Mouse (Mus musculus) thymus, adult 2 months (tissue): Measurements from ENCODE around the gene Ppat. TPM values are rescaled to one million over a fixed set of nuclear protein-coding genes. Genes with fewer than 3 reads are reported as not detected.
"Not testable (repeated sequence)": the region's sequence is repeated elsewhere in the genome, so short reads cannot be mapped to it uniquely, and the experiment has no call there.

Source experiments
- DNase-seq: peaks from one replicate; pipeline ENCODE4 v3.0.0; 2021
- H3K27ac ChIP-seq: fragments of 200-500 bp; 2 replicates; pipeline ENCODE4 v1.5.1; 2012; ENCODE audit warnings: low read length, control low read depth; ENCODE audit not compliant: control insufficient read depth, insufficient read depth
- H3K27me3 ChIP-seq: fragments of 200-500 bp; 2 replicates; pipeline ENCODE4 v1.6.1; 2012; ENCODE audit warnings: mild to moderate bottlenecking, low read length, moderate library complexity, mixed read lengths; ENCODE audit not compliant: control insufficient read depth, insufficient read depth
- H3K36me3 ChIP-seq: fragments of 200-500 bp; 2 replicates; pipeline ENCODE4 v1.6.1; 2012; ENCODE audit warnings: mild to moderate bottlenecking, low read length, moderate library complexity; ENCODE audit not compliant: control insufficient read depth, insufficient read depth
- H3K4me1 ChIP-seq: fragments of 200-500 bp; replicated peaks from 2 replicates; pipeline ENCODE4 v1.6.1; 2012; ENCODE audit warnings: low read length; ENCODE audit not compliant: control insufficient read depth, insufficient read depth
- H3K4me3 ChIP-seq: fragments of 200-500 bp; 2 replicates; pipeline ENCODE4 v1.5.1; 2012; ENCODE audit warnings: mild to moderate bottlenecking, low read length, control low read depth, moderate library complexity; ENCODE audit not compliant: control insufficient read depth, insufficient read depth
- CTCF ChIP-seq: fragments of 200-500 bp; IDR thresholded peaks from 2 replicates; pipeline ENCODE4 v1.5.1; 2012; ENCODE audit warnings: mild to moderate bottlenecking, control low read depth, low read length, moderate library complexity, borderline replicate concordance; ENCODE audit not compliant: control insufficient read depth, poor library complexity, insufficient read depth; ENCODE audit errors: extremely low read depth
- POLR2A ChIP-seq: fragments of 200-500 bp; IDR thresholded peaks from 2 replicates; pipeline ENCODE4 v1.6.1; 2012; ENCODE audit warnings: mild to moderate bottlenecking, low read length, control low read depth, moderate library complexity; ENCODE audit not compliant: control insufficient read depth, poor library complexity, insufficient read depth; ENCODE audit errors: extremely low read depth
- WGBS: fragments of 180-500 bp; shearing (Covaris S2); methylation state at CpG from one replicate; pipeline ENCODE4 v1.1.7; 2018; 5-methylcytosine and 5-hydroxymethylcytosine counted together
- polyA plus RNA-seq: library from polyadenylated mRNA; depleted of rRNA; stranded (reverse); fragments of >200 nt; gene quantifications from 2 replicates; pipeline ENCODE4 v1.2.3, GENCODE M21; 2012

Ppat gene
- polyA plus RNA-seq, 1 experiment, result 11.1 TPM

- H3K36me3 ChIP-seq, result peaks cover 25% of the 10 kb centered on the region
- no peaks in the 10 kb centered on the region for H3K27me3 ChIP-seq
- no peak for DNase-seq
- no peak for TF ChIP-seq CTCF
- TF ChIP-seq POLR2A, result no peak
- WGBS, result 94% methylated on average over 13 of the region's 13 CpGs
- H3K27ac ChIP-seq, result no peak overlapping the region
- no peak overlapping the region for H3K4me3 ChIP-seq
- no peaks in the 10 kb centered on the region for H3K4me1 ChIP-seq
Observed at GRCm38 (mm10) chr5:76923428-76923827, 27.9 kb downstream of the Ppat start.

DNA sequence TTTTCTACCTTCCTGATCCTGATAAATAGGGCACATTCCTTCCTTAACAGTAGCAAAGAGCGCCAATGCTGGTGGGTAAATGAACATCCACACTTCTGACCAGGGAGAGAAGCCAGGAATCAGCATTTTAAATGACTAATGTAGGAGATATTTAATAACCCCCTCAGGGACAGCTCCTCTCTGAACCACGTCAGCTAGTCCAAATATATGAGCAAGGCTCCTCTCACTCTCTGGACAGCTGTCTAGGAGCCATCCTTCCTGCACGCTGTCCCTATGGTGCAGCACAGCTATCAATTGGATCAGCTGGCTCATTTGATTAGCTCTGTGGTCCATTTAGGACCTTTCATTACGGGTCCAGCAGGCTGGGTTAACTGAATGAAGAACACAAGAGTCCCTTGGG lies 28.5 kb downstream of the Ppat start:
- no peaks in the 10 kb centered on the region for H3K4me1 ChIP-seq
- 97% methylated on average over 4 of the region's 4 CpGs for WGBS
- H3K36me3 ChIP-seq, result peaks cover 31% of the 10 kb centered on the region
- H3K27ac ChIP-seq, result no peak overlapping the region
- TF ChIP-seq CTCF (no peak), POLR2A (no peak)
- H3K4me3 ChIP-seq, result no peak overlapping the region
- no peak for DNase-seq
- H3K27me3 ChIP-seq, result no peaks in the 10 kb centered on the region

DNA sequence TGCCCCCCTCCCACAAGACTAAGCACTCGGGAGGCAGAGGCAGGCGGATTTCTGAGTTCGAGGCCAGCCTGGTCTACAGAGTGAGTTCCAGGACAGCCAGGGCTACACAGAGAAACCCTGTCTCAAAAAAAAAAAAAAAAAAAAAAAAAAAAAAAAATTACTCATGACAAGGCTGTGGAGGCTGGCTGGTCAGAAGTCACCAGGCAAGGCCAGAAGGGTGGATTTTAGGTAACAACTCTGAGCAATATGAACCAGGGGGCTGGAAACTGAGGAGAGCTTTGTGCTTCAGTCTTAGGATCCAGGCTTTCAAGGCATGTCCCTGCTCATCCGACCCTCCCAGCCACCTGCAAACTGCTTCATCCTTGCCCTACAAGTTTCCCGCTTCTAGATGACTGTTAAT lies 38.9 kb downstream of the Ppat start:
- WGBS, result 97% methylated on average over 5 of the region's 5 CpGs

DNA sequence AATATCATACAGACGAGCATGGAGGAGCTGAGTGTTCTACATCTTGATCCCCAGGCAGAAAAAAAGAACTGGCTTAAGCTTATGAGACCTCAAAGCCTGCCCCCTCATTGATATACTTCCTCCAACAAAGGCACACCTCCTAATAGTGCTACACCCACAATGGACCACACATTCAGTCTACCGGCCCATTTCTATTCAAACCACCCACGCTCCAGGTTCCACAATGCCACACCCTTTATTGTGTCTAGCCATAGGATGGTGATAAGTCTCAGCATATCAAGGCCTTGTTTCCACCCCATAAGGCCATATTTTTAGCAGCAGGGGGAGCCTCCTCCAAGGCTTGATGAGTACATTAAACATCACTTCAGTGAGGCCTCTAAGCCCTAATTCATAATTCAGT lies 40.6 kb downstream of the Ppat start:
- peaks cover 13% of the 10 kb centered on the region; the same call in 1 of the 2 replicates for H3K36me3 ChIP-seq
- no peaks in the 10 kb centered on the region for H3K27me3 ChIP-seq
- H3K27ac ChIP-seq, result no peak overlapping the region
- WGBS, result 95% methylated on average over 3 of the region's 3 CpGs
- 0 out of 2 replicates have a peak, but pooled peaks cover 2% of the 10 kb centered on the region for H3K4me1 ChIP-seq
- TF ChIP-seq POLR2A (no peak), CTCF (no peak)
- no peak for DNase-seq
- no peak overlapping the region for H3K4me3 ChIP-seq

More for the DNA sequence above, 38.9 kb downstream of the Ppat start:
- not testable (repeated sequence) for H3K4me3 ChIP-seq, H3K27me3 ChIP-seq, H3K4me1 ChIP-seq, DNase-seq, H3K27ac ChIP-seq
- H3K36me3 ChIP-seq, result peaks cover 15% of the 10 kb centered on the region; the same call in 1 of the 2 replicates

DNA sequence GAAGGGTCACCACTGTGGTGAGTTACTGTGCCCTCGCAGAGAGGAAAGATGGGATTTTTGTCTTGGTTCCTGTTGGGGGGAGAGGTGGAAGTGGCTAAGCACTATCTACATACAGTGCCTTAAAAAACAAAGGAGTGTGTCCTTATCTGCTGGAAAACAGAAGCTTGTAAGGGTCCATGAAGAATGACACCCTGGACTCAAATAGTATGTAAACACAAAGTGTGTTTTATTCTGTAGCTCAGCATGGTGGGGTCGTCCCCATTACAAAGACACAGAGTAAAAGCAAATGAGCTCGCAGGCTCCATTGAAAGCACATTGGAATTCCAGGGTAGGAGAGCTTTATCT lies 45.3 kb downstream of the Ppat start:
- no peak overlapping the region for H3K4me3 ChIP-seq
- WGBS, result 55% methylated on average over 3 of the region's 3 CpGs
- TF ChIP-seq POLR2A (no peak), CTCF (no peak)
- no peak overlapping the region for H3K27ac ChIP-seq
- no peak for DNase-seq
- H3K27me3 ChIP-seq, result no peaks in the 10 kb centered on the region
- H3K36me3 ChIP-seq, result no peaks in the 10 kb centered on the region
- H3K4me1 ChIP-seq, result 0 out of 2 replicates have a peak, but pooled peaks cover 5% of the 10 kb centered on the region

DNA sequence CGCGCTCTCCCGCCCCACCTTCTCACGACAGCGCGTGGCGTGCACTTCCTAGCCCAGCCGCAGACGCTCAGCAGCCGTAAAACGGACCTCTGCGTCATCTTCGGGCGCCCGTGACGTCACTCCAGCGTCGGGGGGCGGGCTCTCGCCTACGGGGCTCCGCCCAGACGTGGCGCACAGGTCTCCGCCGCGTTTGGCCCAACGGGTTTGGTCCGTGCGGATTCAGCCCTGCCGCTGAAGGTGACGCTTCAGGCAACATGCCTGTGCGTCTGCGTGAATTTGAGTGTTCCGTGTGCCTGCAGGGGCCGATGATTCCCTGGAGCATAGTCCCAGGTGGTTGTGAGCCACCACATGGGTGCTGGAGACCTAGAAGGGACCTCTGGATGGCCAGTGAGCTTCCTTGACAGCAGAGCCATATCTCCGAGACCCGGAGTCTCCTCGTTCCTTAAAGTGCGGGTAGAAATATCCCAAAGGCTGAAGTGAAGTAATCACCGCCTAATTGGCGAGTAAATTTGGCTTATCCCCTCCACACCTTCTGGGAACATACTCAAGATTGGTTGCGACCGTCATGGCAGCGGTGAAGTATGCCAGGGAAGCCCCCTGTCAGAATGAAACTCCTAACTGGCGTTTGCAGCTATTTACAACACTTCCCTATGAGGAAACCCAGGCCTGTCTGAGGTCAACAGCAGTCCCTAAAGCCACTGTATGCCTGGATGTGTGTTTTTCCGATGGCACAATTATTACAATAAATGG lies 45.8 kb downstream of the Ppat start, which contains the start of gene Aasdh:
TSS of gene Aasdh (minus strand) at position 110 of the 750 bp plus-strand sequence.
- peak; percentile 94 for DNase-seq
- 0 out of 2 replicates have a peak, but pooled peaks cover 5% of the 10 kb centered on the region for H3K4me1 ChIP-seq
- 1% methylated on average over 47 of the region's 47 CpGs for WGBS
- no peaks in the 10 kb centered on the region for H3K27me3 ChIP-seq
- peak; percentile 67; the same call in 1 of the 2 replicates for TF ChIP-seq CTCF
- peak; percentile 94 for TF ChIP-seq POLR2A
- H3K4me3 ChIP-seq, result peak within 1 kb of the TSS; percentile 76
- H3K36me3 ChIP-seq, result no peaks in the 10 kb centered on the region
- peak within 1 kb of the TSS; percentile 24; the same call in 1 of the 2 replicates for H3K27ac ChIP-seq
